8 mouse cellular contexts compared by ENCODE assay signal in the genomic region with DNA sequence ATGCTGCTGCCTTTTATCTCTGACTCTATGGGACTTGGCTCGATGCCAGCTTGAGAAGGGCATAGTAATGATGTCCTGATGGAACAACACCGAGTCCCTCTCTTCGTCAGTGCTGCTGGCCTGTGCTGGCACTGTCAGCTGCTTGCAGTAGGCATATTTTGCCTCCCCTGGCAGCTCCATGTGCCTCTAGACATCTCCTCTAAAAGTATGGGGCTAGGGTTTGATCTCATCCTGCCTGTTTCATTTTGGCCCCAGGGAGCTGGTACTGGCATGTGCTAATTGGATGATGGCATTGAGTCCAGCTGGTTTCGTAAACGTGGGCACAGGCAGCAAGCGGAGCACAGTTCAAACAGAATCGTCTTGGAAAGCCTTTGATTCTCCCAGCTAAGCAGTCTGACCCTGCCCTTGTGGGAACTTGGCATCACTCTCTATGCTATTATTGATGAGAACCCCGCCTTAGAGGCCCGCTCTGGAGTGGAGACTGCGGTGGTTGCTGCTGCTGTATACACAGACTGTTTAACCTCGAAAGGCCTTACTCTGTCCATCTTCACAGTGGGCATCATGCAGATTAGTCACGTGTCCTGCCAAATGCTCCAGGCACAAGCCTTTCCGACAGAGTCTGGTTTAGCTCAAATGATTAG.
DNase-seq lines count a peak whose midpoint lies in the region; ATAC-seq and TF ChIP-seq lines count a peak whose summit lies in the region.
"Had no signal": no experiment of that assay in that cellular context is flagged by ENCODE, and none has a peak within 500 bp of the region (broad histone marks: within the 10 kb centered on the region; RNA-seq: fewer than 3 reads in every experiment).

No protein-coding gene starts in this region.

- no peak for ATAC-seq in limb, embryonic 14.5 days (ENCODE audit: low FRiP score, low read depth)

- no peak for TF ChIP-seq CTCF in cerebellum, adult 2 months (IDR thresholded peaks at IDR 0.05; ENCODE audit: borderline replicate concordance, insufficient read depth, low read depth, low read length)

- H3K4me2 ChIP-seq in limb, embryonic 14.5 days (replicated peaks; ENCODE audit: low read depth, low read length, severe bottlenecking) = no peak overlapping the region
- H3K4me2 ChIP-seq: limb, embryonic 15.5 days had no signal

- no peak overlapping the region for H3K4me3 ChIP-seq in limb, embryonic 14.5 days (replicated peaks; ENCODE audit: low read length)
- H3K4me3 ChIP-seq in limb, embryonic 10.5 days = no peak overlapping the region
- no peak overlapping the region for H3K4me3 ChIP-seq in cerebellum, adult 2 months (replicated peaks; ENCODE audit: insufficient read depth, low read depth, low read length)
- H3K4me3 ChIP-seq: limb, embryonic 15.5 days had no signal

- H3K27me3 ChIP-seq in limb, embryonic 14.5 days (ENCODE audit: control insufficient read depth, insufficient read depth, low read length) = no peaks in the 10 kb centered on the region
- H3K27me3 ChIP-seq in limb, embryonic 10.5 days (ENCODE audit: low read depth, poor library complexity, severe bottlenecking) = peaks cover 11% of the 10 kb centered on the region; the same call in 1 of the 2 replicates
- no peaks in the 10 kb centered on the region for H3K27me3 ChIP-seq in cerebellum, adult 2 months (ENCODE audit: control insufficient read depth, insufficient read depth, low read length)

- no peaks in the 10 kb centered on the region for H3K9me3 ChIP-seq in limb, embryonic 14.5 days (ENCODE audit: control insufficient read depth, low read length)
- H3K9me3 ChIP-seq in limb, embryonic 10.5 days (replicated peaks) = no peaks in the 10 kb centered on the region
- H3K9me3 ChIP-seq: limb, embryonic 15.5 days had no signal

- DNase-seq in limb, embryonic 14.5 days (ENCODE audit: low spot score) = peak; percentile 12
- DNase-seq in limb, embryonic 10.5 days (ENCODE audit: low spot score) = no peak
- peak; percentile 45 to 54 for DNase-seq in cerebellum, adult 2 months
- peak; percentile 24 to 28 for DNase-seq in frontal cortex, postnatal 36 days (ENCODE audit: low spot score in 2 of 2)
- peak; percentile 30 for DNase-seq in right cerebral cortex, postnatal 14 days
- DNase-seq in lung, postnatal 4 days = no peak
- DNase-seq in heart, adult 8-10 months (ENCODE audit: low spot score) = no peak

- no peak for TF ChIP-seq POLR2A in limb, embryonic 14.5 days (IDR thresholded peaks at IDR 0.05; ENCODE audit: borderline replicate concordance, extremely low read depth, insufficient read depth, insufficient read length)
- no peak for TF ChIP-seq POLR2A in cerebellum, adult 2 months (IDR thresholded peaks at IDR 0.05; ENCODE audit: borderline replicate concordance, insufficient read depth, low read length)

- 40% methylated on average over 13 of the region's 13 CpGs for WGBS in limb, embryonic 14.5 days
- WGBS in limb, embryonic 10.5 days = 60% methylated on average over 13 of the region's 13 CpGs
- WGBS in cerebellum, adult 2 months = 6% methylated on average over 13 of the region's 13 CpGs

- no peak overlapping the region for H3K27ac ChIP-seq in limb, embryonic 14.5 days (replicated peaks; ENCODE audit: low read depth, low read length)
- no peak overlapping the region for H3K27ac ChIP-seq in limb, embryonic 10.5 days
- H3K27ac ChIP-seq in cerebellum, adult 2 months (ENCODE audit: insufficient read depth, low read length) = no peak overlapping the region
- H3K27ac ChIP-seq: limb, embryonic 15.5 days had no signal

- H3K9ac ChIP-seq in limb, embryonic 14.5 days (ENCODE audit: low read depth, low read length, severe bottlenecking) = no peak overlapping the region
- H3K9ac ChIP-seq: limb, embryonic 15.5 days had no signal

- H3K36me3 ChIP-seq in limb, embryonic 14.5 days (ENCODE audit: control insufficient read depth, insufficient read depth, low read length) = no peaks in the 10 kb centered on the region
- H3K36me3 ChIP-seq in limb, embryonic 10.5 days = no peaks in the 10 kb centered on the region
- H3K36me3 ChIP-seq: limb, embryonic 15.5 days had no signal

- 0 out of 2 replicates have a peak, but pooled peaks cover 2% of the 10 kb centered on the region for H3K4me1 ChIP-seq in limb, embryonic 14.5 days (ENCODE audit: control insufficient read depth, insufficient read depth, low read length)
- H3K4me1 ChIP-seq in limb, embryonic 10.5 days = peaks cover 24% of the 10 kb centered on the region
- peaks cover 14% of the 10 kb centered on the region for H3K4me1 ChIP-seq in cerebellum, adult 2 months (ENCODE audit: control insufficient read depth, insufficient read depth, low read length)

Comparison
In these comparisons a context has a peak if more than half of its experiments do, and no peak if none do; other contexts are left out.
1. DNase-seq: peak in limb, embryonic 14.5 days (single experiment), cerebellum, adult 2 months (2 of 2), frontal cortex, postnatal 36 days (2 of 2) and right cerebral cortex, postnatal 14 days (single experiment); none in limb, embryonic 10.5 days (single experiment), lung, postnatal 4 days (0 of 2) and heart, adult 8-10 months (single experiment).